Mouse (Mus musculus) limb, embryonic 14.5 days (tissue): ENCODE data around the gene Pkd1. TPM values are rescaled to one million over a fixed set of nuclear protein-coding genes. Genes with fewer than 3 reads are reported as not detected.

Source experiments
- ATAC-seq: fragments of 200-750 bp; cut with Nextera tagmentation; 2 replicates; pipeline ENCODE4 v1.8.0; 2017; ENCODE audit warnings: low read depth, moderate number of reproducible peaks, moderate TSS enrichment; ENCODE audit not compliant: low FRiP score
- DNase-seq: peaks from one replicate; pipeline ENCODE4 v3.0.0-alpha.2; 2015; ENCODE audit warnings: low spot score
- H3K27ac ChIP-seq: fragments of 300-500 bp; sonication (generic); replicated peaks from 2 replicates; pipeline ENCODE4 v1.5.1; 2014; ENCODE audit warnings: low read depth, mild to moderate bottlenecking, low read length, moderate library complexity, mixed read lengths
- H3K27me3 ChIP-seq: fragments of 300-500 bp; sonication (generic); 2 replicates; pipeline ENCODE4 v1.6.1; 2014; ENCODE audit warnings: low read length, mixed read lengths; ENCODE audit not compliant: control insufficient read depth, insufficient read depth
- H3K36me3 ChIP-seq: fragments of 300-500 bp; sonication (generic); 2 replicates; pipeline ENCODE4 v1.6.1; 2014; ENCODE audit warnings: mild to moderate bottlenecking, low read length, moderate library complexity, mixed read lengths; ENCODE audit not compliant: control insufficient read depth, insufficient read depth
- H3K4me1 ChIP-seq: fragments of 300-500 bp; sonication (generic); 2 replicates; pipeline ENCODE4 v1.6.1; 2014; ENCODE audit warnings: antibody characterized with exemption, low read length, mixed read lengths; ENCODE audit not compliant: control insufficient read depth, insufficient read depth
- H3K4me2 ChIP-seq: fragments of 300-500 bp; sonication (generic); replicated peaks from 2 replicates; pipeline ENCODE4 v1.6.1; 2014; ENCODE audit warnings: low read depth, mild to moderate bottlenecking, low read length, moderate library complexity; ENCODE audit not compliant: severe bottlenecking
- H3K4me3 ChIP-seq: fragments of 300-500 bp; sonication (generic); replicated peaks from 2 replicates; pipeline ENCODE4 v1.5.1; 2014; ENCODE audit warnings: low read length
- H3K9ac ChIP-seq: fragments of 300-500 bp; sonication (generic); 2 replicates; pipeline ENCODE4 v1.6.1; 2014; ENCODE audit warnings: mild to moderate bottlenecking, low read depth, low read length, moderate library complexity; ENCODE audit not compliant: severe bottlenecking
- H3K9me3 ChIP-seq: fragments of 300-500 bp; sonication (generic); 2 replicates; pipeline ENCODE4 v1.6.1; 2016; ENCODE audit warnings: low read length; ENCODE audit not compliant: control insufficient read depth
- POLR2A ChIP-seq: fragments of 200-500 bp; IDR thresholded peaks from 2 replicates; pipeline ENCODE4 v1.8.0; 2012; ENCODE audit warnings: inconsistent platforms, mild to moderate bottlenecking, moderate library complexity, borderline replicate concordance; ENCODE audit not compliant: insufficient read depth, insufficient read length; ENCODE audit errors: extremely low read depth
- WGBS: fragments of 180-500 bp; shearing (Covaris S2); extraction: QIAGEN DNeasy Blood & Tissue Kit; methylation state at CpG from one replicate; pipeline ENCODE4 v1.1.7; 2014; 5-methylcytosine and 5-hydroxymethylcytosine counted together
- polyA plus RNA-seq, 2 experiments: library from polyadenylated mRNA; depleted of rRNA in 1 of 2; stranded (reverse) in 1 of 2; unstranded in 1 of 2; fragments of >200 nt; fragmentation: Nextera tagmentation in 1 of 2; extraction: Ambion mirVana in 1 of 2; gene quantifications; 2 replicates each; pipeline versions ENCODE4 v1.2.1 to v1.2.3; 2012 to 2014

The Pkd1 gene
- polyA plus RNA-seq, 2 experiments, result 50.5 to 73.6 TPM

DNA sequence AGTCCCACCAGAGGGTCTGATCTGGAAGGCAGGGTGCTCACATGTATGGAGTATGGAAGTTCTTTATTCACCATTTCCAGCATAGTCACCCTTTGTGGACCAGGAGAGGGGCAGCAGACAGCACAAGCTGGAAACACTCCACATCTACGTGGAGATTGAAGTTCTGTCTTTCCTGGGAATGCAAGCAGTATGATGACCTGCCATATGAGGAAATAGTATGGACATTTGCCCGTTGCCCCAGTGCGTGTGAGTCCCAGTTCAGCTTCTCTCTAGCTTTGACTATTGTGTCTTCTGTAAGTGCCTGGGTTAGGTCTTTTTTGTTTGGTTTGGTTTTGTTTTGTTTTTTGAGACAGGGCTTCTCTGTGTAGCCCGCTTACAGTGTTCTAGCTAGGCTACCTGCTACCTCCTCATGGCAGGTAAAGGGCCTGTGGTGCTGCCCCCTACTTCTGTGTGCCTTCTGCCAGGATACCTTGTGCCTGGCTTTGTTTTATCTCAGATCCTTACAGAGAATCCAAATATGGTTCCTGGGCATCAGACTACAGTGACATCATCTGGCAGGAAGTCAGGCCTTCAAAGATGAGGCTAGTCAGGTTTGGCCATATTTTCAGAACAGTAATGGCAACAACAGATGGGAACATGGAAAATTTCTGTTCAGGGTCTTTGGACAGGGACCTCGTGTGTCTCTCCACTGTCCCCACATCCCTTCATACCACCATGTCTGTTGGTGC is 10.8 kb downstream of the Pkd1 start:
- ATAC-seq (no peak), DNase-seq (no peak)
- Histone ChIP-seq H3K4me1 (peaks cover 21% of the 10 kb centered on the region), H3K27me3 (no peaks in the 10 kb centered on the region), H3K4me2 (no peak overlapping the region), H3K9me3 (no peaks in the 10 kb centered on the region), H3K27ac (no peak overlapping the region), H3K4me3 (no peak overlapping the region), H3K36me3 (peaks cover 23% of the 10 kb centered on the region; the same call in 1 of the 2 replicates), H3K9ac (no peak overlapping the region)
- WGBS, result 93% methylated on average over 5 of the region's 5 CpGs
- no peak for TF ChIP-seq POLR2A

DNA sequence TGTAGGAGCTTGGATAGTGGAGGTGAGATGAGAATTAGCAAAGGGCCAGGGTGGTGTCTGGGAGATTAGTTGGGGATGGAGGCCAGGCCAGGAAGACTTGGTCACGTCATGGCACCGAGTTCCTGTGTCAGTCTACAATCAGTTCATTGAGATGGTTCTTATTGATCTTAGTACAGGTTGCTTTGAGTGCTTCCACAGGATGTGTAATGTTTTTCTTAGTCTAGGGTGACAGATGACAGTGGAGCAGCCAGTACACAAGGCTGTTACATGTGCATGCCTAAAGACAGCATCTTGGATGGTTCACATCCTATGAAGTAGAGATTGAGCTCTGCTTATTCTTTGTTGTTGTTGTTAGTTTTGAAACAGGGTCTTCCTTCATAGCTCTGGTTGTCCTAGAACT is 12.0 kb downstream of the Pkd1 start:
- no peak overlapping the region for H3K4me2 ChIP-seq
- H3K4me1 ChIP-seq, result peaks cover 21% of the 10 kb centered on the region
- H3K27ac ChIP-seq, result no peak overlapping the region
- H3K36me3 ChIP-seq, result peaks cover 31% of the 10 kb centered on the region
- no peaks in the 10 kb centered on the region for H3K27me3 ChIP-seq
- no peak overlapping the region for H3K9ac ChIP-seq
- H3K4me3 ChIP-seq, result no peak overlapping the region
- WGBS, result 98% methylated on average over 2 of the region's 2 CpGs
- no peak for TF ChIP-seq POLR2A
- DNase-seq (no peak), ATAC-seq (no peak)
- H3K9me3 ChIP-seq, result no peaks in the 10 kb centered on the region

GRCm38 (mm10) chr17:24563638-24564037 is 14.0 kb downstream of the Pkd1 start:
- H3K4me2 ChIP-seq, result no peak overlapping the region
- no peak for TF ChIP-seq POLR2A
- H3K27ac ChIP-seq, result no peak overlapping the region
- no peaks in the 10 kb centered on the region for H3K9me3 ChIP-seq
- H3K9ac ChIP-seq, result no peak overlapping the region
- H3K27me3 ChIP-seq, result no peaks in the 10 kb centered on the region
- peaks cover 8% of the 10 kb centered on the region for H3K4me1 ChIP-seq
- 86% methylated on average over 5 of the region's 5 CpGs for WGBS
- no peak overlapping the region for H3K4me3 ChIP-seq
- H3K36me3 ChIP-seq, result peaks cover 51% of the 10 kb centered on the region
- DNase-seq (no peak), ATAC-seq (no peak)

- Histone ChIP-seq H3K27me3 (no peaks in the 10 kb centered on the region), H3K36me3 (peaks cover 57% of the 10 kb centered on the region), H3K9me3 (no peaks in the 10 kb centered on the region), H3K27ac (no peak overlapping the region), H3K4me3 (no peak overlapping the region), H3K9ac (no peak overlapping the region), H3K4me1 (peaks cover 2% of the 10 kb centered on the region; the same call in 1 of the 2 replicates), H3K4me2 (no peak overlapping the region)
- no peak for DNase-seq
- TF ChIP-seq POLR2A, result no peak
- no peak for ATAC-seq
- WGBS, result 86% methylated on average over 4 of the region's 4 CpGs
Measured at GRCm38 (mm10) chr17:24564422-24564821, 14.8 kb downstream of the Pkd1 start.

DNA sequence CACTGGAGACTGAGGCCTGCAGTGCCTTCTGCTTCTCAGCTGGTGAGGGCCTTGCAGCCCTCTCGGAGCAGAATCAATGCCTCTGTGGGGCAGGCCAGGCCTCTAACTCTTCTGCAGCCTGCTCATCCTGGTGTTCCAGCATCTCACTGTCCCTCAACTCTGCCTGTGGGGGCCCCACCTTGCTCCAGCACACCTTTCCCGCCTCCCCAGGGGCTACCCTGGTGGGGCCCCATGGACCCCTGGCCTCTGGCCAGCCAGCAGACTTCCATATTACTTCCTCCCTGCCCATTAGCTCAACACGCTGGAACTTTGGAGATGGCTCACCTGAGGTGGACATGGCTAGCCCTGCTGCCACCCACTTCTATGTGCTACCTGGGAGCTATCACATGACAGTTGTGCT is 15.5 kb downstream of the Pkd1 start:
- WGBS, result 90% methylated on average over 3 of the region's 3 CpGs

More for the DNA sequence above, 15.5 kb downstream of the Pkd1 start:
- no peaks in the 10 kb centered on the region for H3K9me3 ChIP-seq
- no peaks in the 10 kb centered on the region for H3K27me3 ChIP-seq
- ATAC-seq (no peak), DNase-seq (no peak)
- no peak overlapping the region for H3K4me2 ChIP-seq
- no peaks in the 10 kb centered on the region; the same call in 1 of the 2 replicates for H3K4me1 ChIP-seq
- peaks cover 64% of the 10 kb centered on the region for H3K36me3 ChIP-seq
- no peak overlapping the region for H3K9ac ChIP-seq
- H3K27ac ChIP-seq, result no peak overlapping the region
- H3K4me3 ChIP-seq, result no peak overlapping the region
- TF ChIP-seq POLR2A, result no peak
